Mouse (Mus musculus) ES-E14 (cell line): ENCODE data around the gene Psapl1. TPM values are rescaled to one million over a fixed set of nuclear protein-coding genes. Genes with fewer than 3 reads are reported as not detected.
"Not testable (repeated sequence)": the region's sequence is repeated elsewhere in the genome, so short reads cannot be mapped to it uniquely, and the experiment has no call there.

Experiments
- DNase-seq: peaks from one replicate; pipeline ENCODE4 v3.0.0-alpha.2; 2013; ENCODE audit warnings: low read depth, low spot score
- H3K27ac ChIP-seq: 2 replicates; pipeline ENCODE4 v1.5.1; 2012; ENCODE audit warnings: low read depth, mild to moderate bottlenecking, low read length, moderate library complexity, mixed read lengths; ENCODE audit not compliant: poor library complexity, insufficient read depth, severe bottlenecking
- H3K36me3 ChIP-seq: 2 replicates; pipeline ENCODE4 v1.6.1; 2012; ENCODE audit warnings: mild to moderate bottlenecking, low read length, moderate library complexity, mixed read lengths; ENCODE audit not compliant: control insufficient read depth, poor library complexity, insufficient read depth, severe bottlenecking
- H3K4me1 ChIP-seq, 2 experiments: fragments of 150-350 bp in 1 of 2; sonication (generic) in 1 of 2; 2 replicates each; pipeline ENCODE4 v1.6.1; 2012; ENCODE audit warnings: low read length in 2 of 2, mild to moderate bottlenecking in 1 of 2, mixed read lengths in 1 of 2; ENCODE audit not compliant: control insufficient read depth in 2 of 2, insufficient read depth in 2 of 2, poor library complexity in 1 of 2
- H3K4me3 ChIP-seq, 2 experiments: fragments of 150-350 bp in 1 of 2; sonication (generic) in 1 of 2; 2 replicates each; pipeline ENCODE4 v1.5.1; 2012; ENCODE audit warnings: low read length in 2 of 2, low read depth in 1 of 2, mild to moderate bottlenecking in 1 of 2, mixed read lengths in 1 of 2; ENCODE audit not compliant: insufficient read depth in 1 of 2, poor library complexity in 1 of 2, severe bottlenecking in 1 of 2
- H3K9ac ChIP-seq: 2 replicates; pipeline ENCODE4 v1.6.1; 2012; ENCODE audit warnings: low read depth, mild to moderate bottlenecking, low read length, mixed read lengths; ENCODE audit not compliant: poor library complexity, insufficient read depth, severe bottlenecking
- H3K9me3 ChIP-seq: fragments of 150-350 bp; sonication (generic); 2 replicates; pipeline ENCODE4 v1.6.1; 2012; ENCODE audit warnings: low read depth, mild to moderate bottlenecking, low read length; ENCODE audit not compliant: control insufficient read depth, insufficient read depth
- CHD2 ChIP-seq: IDR thresholded peaks from 2 replicates; pipeline ENCODE4 v1.6.1; 2014; ENCODE audit warnings: mild to moderate bottlenecking, low read depth, low read length, inconsistent platforms
- HCFC1 ChIP-seq: IDR thresholded peaks from 2 replicates; pipeline ENCODE4 v1.6.1; 2012; ENCODE audit warnings: low read length, inconsistent platforms, borderline replicate concordance; ENCODE audit not compliant: insufficient read depth
- MAFK ChIP-seq: IDR thresholded peaks from 2 replicates; pipeline ENCODE4 v1.6.1; 2014; ENCODE audit warnings: mild to moderate bottlenecking, low read depth, low read length, inconsistent platforms; ENCODE audit not compliant: insufficient read depth
- ZC3H11A ChIP-seq: IDR thresholded peaks from 2 replicates; pipeline ENCODE4 v1.6.1; 2012; ENCODE audit warnings: low read depth, mild to moderate bottlenecking, inconsistent platforms, low read length, borderline replicate concordance
- ZNF384 ChIP-seq: IDR thresholded peaks from 2 replicates; pipeline ENCODE4 v1.6.1; 2012; ENCODE audit warnings: low read depth, low read length, inconsistent platforms
- in situ Hi-C, 2 experiments: fragments of 600-800 bp; cut with MboI; formaldehyde crosslinking; loops; one replicate each; pipeline ENCODE4 v1.15.1; 2025; ENCODE audit warnings: low sequenced_read_pairs in 2 of 2, inconsistent platforms in 1 of 2; ENCODE audit not compliant: unreplicated experiment in 2 of 2
- total RNA-seq: library from RNA; depleted of rRNA; stranded (reverse); fragments of 300-350 nt; gene quantifications from 2 replicates; pipeline ENCODE4 v1.2.3, GENCODE M21; 2012

The Psapl1 gene
- total RNA-seq, 1 experiment = not detected

GRCm38 (mm10) chr5:36230301-36230780 lies 26.5 kb downstream of the Psapl1 start:
- no peak for TF ChIP-seq CHD2
- TF ChIP-seq HCFC1 = no peak
- TF ChIP-seq MAFK = no peak
- no peak for TF ChIP-seq ZNF384
- TF ChIP-seq ZC3H11A = no peak
- Histone ChIP-seq H3K4me3 (no peak overlapping the region), H3K36me3 (no peaks in the 10 kb centered on the region), H3K4me1 (no peaks in the 10 kb centered on the region), H3K9ac (no peak overlapping the region), H3K9me3 (no peaks in the 10 kb centered on the region), H3K27ac (no peak overlapping the region)
- DNase-seq = no peak
- in situ Hi-C loops = no loop called here

- peak overlapping the region; percentile 64 for H3K4me3 ChIP-seq
- in situ Hi-C loops = not testable (repeated sequence)
These were observed 33.7 kb downstream of the Psapl1 start for GRCm38 (mm10) chr5:36237526-36237925.

GRCm38 (mm10) chr5:36248022-36248421 lies 44.2 kb downstream of the Psapl1 start:
- TF ChIP-seq ZC3H11A = no peak
- TF ChIP-seq ZNF384 = no peak
- in situ Hi-C loops = no loop called here
- no peaks in the 10 kb centered on the region for H3K36me3 ChIP-seq
- H3K27ac ChIP-seq = no peak overlapping the region
- DNase-seq = no peak
- no peaks in the 10 kb centered on the region for H3K4me1 ChIP-seq
- H3K4me3 ChIP-seq = no peak overlapping the region
- H3K9ac ChIP-seq = no peak overlapping the region
- H3K9me3 ChIP-seq = no peaks in the 10 kb centered on the region

More at GRCm38 (mm10) chr5:36237526-36237925, 33.7 kb downstream of the Psapl1 start:
- not testable (repeated sequence) for H3K9me3 ChIP-seq, H3K4me1 ChIP-seq, H3K36me3 ChIP-seq
- H3K9ac ChIP-seq = peak overlapping the region; percentile 67
- 0 out of 2 replicates have a peak overlapping the region, but pooled peaks have one; percentile 25 for H3K27ac ChIP-seq
- peak; percentile 37 for DNase-seq

- TF ChIP-seq HCFC1 (no peak), ZC3H11A (no peak)
- no peak overlapping the region for H3K9ac ChIP-seq
- H3K36me3 ChIP-seq = no peaks in the 10 kb centered on the region
- in situ Hi-C loops = no loop called here
- no peaks in the 10 kb centered on the region for H3K4me1 ChIP-seq
- H3K9me3 ChIP-seq = no peaks in the 10 kb centered on the region
- H3K27ac ChIP-seq = no peak overlapping the region
- DNase-seq = no peak
- no peak overlapping the region for H3K4me3 ChIP-seq
These were observed 49.1 kb downstream of the Psapl1 start for GRCm38 (mm10) chr5:36252746-36253504.
